27 mouse cellular contexts compared by ENCODE assay signal in genomic region chr7:97700173-97700572, GRCm38 (mm10).
"Had no signal": no experiment of that assay in that cellular context is flagged by ENCODE, and none has a peak within 500 bp of the region (broad histone marks: within the 10 kb centered on the region; RNA-seq: fewer than 3 reads in every experiment).

No protein-coding gene starts in this region.

- H3K9me3 ChIP-seq: embryonic facial prominence, embryonic 12.5 days; embryonic facial prominence, embryonic 13.5 days; embryonic facial prominence, embryonic 15.5 days; forebrain, embryonic 12.5 days; forebrain, embryonic 13.5 days had no signal

- DNase-seq: cerebellum, adult 8-10 months; cerebellum, adult 9-10 months; cerebellum, adult 9-11 months; cerebellum, postnatal 10 days; cerebellum, postnatal 14 days; cerebellum, postnatal 25 days; cerebellum, postnatal 36 days; embryo, embryonic 11 days; forebrain, postnatal 0 days; gastrocnemius, adult 2 months; gastrocnemius, postnatal 10 days; gastrocnemius, postnatal 14 days; gastrocnemius, postnatal 25 days; gastrocnemius, postnatal 36 days; heart, adult 18-20 months; heart, adult 2 months had no signal

- H3K27ac ChIP-seq: embryonic facial prominence, embryonic 10.5 days; embryonic facial prominence, embryonic 12.5 days; embryonic facial prominence, embryonic 13.5 days; embryonic facial prominence, embryonic 15.5 days; forebrain, embryonic 10.5 days; forebrain, embryonic 12.5 days; forebrain, embryonic 13.5 days; forebrain, embryonic 15.5 days; gastrocnemius, adult 2 months; heart, adult 2 months had no signal

- H3K4me2 ChIP-seq: embryonic facial prominence, embryonic 12.5 days; embryonic facial prominence, embryonic 13.5 days; embryonic facial prominence, embryonic 15.5 days; forebrain, embryonic 12.5 days; forebrain, embryonic 13.5 days; forebrain, embryonic 15.5 days had no signal

- H3K4me3 ChIP-seq: embryonic facial prominence, embryonic 10.5 days; embryonic facial prominence, embryonic 12.5 days; embryonic facial prominence, embryonic 13.5 days; embryonic facial prominence, embryonic 15.5 days; erythroblast, embryonic 14.5 days; forebrain, embryonic 10.5 days; forebrain, embryonic 12.5 days; forebrain, embryonic 13.5 days; forebrain, embryonic 15.5 days; gastrocnemius, adult 2 months; heart, adult 2 months had no signal

- H3K27me3 ChIP-seq: embryonic facial prominence, embryonic 12.5 days; embryonic facial prominence, embryonic 13.5 days; embryonic facial prominence, embryonic 15.5 days; forebrain, embryonic 12.5 days; forebrain, embryonic 13.5 days; forebrain, embryonic 15.5 days had no signal

- ATAC-seq: forebrain, embryonic 13.5 days; forebrain, embryonic 14.5 days; forebrain, embryonic 15.5 days; forebrain, embryonic 16.5 days; forebrain, postnatal 0 days had no signal

- H3K9ac ChIP-seq: embryonic facial prominence, embryonic 12.5 days; embryonic facial prominence, embryonic 13.5 days; embryonic facial prominence, embryonic 15.5 days; forebrain, embryonic 12.5 days; forebrain, embryonic 13.5 days; forebrain, embryonic 15.5 days; forebrain, postnatal 0 days had no signal
